Mouse (Mus musculus) liver, adult 2 months (tissue): Measurements from ENCODE around the gene Tbx2.

Experiments
- CTCF ChIP-seq: fragments of 200-500 bp; IDR thresholded peaks from 2 replicates; pipeline ENCODE4 v1.5.1; 2011; ENCODE audit warnings: low read depth, low read length, control low read depth
- POLR2A ChIP-seq: fragments of 200-500 bp; IDR thresholded peaks from 2 replicates; pipeline ENCODE4 v1.6.1; 2011; ENCODE audit warnings: low read length, control low read depth; ENCODE audit not compliant: insufficient read depth; ENCODE audit errors: extremely low read depth

DNA sequence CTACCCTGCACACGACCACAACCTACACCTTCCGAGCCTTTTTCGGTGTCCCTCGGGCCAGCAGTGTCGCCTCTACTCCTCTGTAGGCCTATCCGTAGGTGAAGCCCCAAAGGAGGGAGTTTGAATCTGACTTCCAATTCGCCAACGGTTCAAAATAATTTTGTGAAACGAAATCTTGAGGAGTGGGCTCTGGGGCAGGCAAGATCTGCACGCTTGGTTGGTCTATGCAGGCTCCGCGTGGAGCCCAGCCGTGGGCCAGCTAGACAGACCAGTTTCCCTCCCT lies 58.2 kb downstream of the Tbx2 start:
- TF ChIP-seq POLR2A: no peak
- no peak for TF ChIP-seq CTCF
